Mouse (Mus musculus) megakaryocyte-erythroid progenitor cell, adult 5-6 weeks (primary cell): Measurements from ENCODE around the gene Aebp1. TPM values are rescaled to one million over a fixed set of nuclear protein-coding genes. Genes with fewer than 3 reads are reported as not detected.
"Not testable (repeated sequence)": the region's sequence is repeated elsewhere in the genome, so short reads cannot be mapped to it uniquely, and the experiment has no call there.

ENCODE experiments used
- ATAC-seq: replicated peaks from 2 replicates; pipeline ENCODE4 v1.8.0; 2016; ENCODE audit warnings: mild to moderate bottlenecking, inconsistent platforms; ENCODE audit not compliant: severe bottlenecking, poor library complexity, low FRiP score, low TSS enrichment
- total RNA-seq, 2 experiments: library from RNA; stranded (forward) in 1 of 2; stranded (reverse) in 1 of 2; fragments of 200-1000, 215-1000 nt in 1 of 2; fragments of >200 nt in 1 of 2; fragmentation: Nextera tagmentation in 1 of 2; gene quantifications; 2 replicates each; pipeline ENCODE4 v1.2.3; 2014 to 2017

Gene Aebp1
- total RNA-seq, 2 experiments from 2014 or later: not detected

- ATAC-seq: no peak
These were observed 25.5 kb downstream of the Aebp1 start for GRCm38 (mm10) chr11:5887250-5887649.

GRCm38 (mm10) chr11:5888563-5888962 lies 26.8 kb downstream of the Aebp1 start:
- ATAC-seq: not testable (repeated sequence)

GRCm38 (mm10) chr11:5892151-5892591 lies 30.4 kb downstream of the Aebp1 start:
- ATAC-seq: no peak

DNA sequence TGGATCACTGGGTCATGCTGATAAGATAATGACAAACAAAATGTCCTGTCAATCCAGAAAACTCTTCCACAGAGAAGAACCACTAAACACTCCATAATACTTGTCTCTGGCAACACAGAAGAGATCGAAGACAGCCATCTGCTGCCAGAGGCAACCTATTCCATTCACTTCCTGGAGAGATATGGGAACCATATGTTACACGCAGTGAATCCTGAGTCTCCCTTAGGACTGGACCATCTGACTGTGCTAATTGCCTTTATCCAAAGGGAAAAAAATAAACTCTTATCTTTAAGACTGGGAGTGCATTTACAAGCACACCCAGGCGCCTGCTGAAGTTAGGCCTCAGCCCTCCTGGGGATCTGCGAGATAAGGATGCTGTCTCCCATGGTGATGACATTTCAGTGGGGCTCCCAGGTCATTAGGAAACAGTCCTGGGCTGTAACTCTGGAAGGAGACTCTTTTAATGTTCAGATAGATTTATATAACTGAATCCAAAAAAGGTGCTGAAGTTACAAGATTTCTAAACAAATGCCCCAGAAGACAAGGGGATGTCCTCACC lies 31.1 kb downstream of the Aebp1 start:
- no peak for ATAC-seq

DNA sequence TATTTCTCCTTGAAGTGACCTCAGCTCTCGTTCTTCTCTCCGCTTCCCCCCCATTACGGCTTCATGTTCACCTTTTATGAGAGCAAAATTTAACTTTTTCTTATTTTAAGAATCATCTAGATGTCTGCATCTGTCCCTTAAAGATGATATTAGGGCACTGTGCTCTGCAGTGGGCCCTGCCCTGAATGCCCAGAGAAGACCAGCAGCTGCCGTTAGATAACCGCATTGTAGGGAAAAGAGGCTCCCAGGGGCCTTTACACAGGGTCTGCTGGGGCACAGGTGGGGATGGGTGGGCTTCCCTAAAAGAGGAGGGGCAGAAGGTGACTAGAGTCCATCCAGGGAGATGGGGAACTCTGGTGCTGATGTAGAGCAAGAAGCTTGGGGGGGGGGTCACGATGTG lies 32.1 kb downstream of the Aebp1 start:
- ATAC-seq: no peak

DNA sequence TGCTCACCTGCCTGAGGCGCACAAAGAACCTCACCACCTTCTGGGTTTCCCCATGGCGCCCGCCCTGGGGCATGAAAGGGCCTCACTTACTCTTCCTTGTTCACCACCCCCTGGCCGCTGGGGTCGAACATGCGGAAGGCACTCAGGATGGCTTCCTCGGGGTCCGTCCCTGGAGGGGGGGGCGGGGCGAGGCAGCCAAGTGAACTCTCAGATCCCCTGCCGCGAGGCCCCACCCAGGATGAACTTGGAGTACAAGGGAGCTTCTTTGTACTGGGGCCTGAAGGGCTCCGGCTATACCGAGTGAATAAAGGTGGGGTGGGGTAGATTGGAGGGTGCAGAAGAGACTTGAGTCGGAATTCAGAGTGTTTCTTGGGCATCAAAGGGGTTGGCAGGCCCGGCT lies 35.5 kb downstream of the Aebp1 start:
- no peak for ATAC-seq

DNA sequence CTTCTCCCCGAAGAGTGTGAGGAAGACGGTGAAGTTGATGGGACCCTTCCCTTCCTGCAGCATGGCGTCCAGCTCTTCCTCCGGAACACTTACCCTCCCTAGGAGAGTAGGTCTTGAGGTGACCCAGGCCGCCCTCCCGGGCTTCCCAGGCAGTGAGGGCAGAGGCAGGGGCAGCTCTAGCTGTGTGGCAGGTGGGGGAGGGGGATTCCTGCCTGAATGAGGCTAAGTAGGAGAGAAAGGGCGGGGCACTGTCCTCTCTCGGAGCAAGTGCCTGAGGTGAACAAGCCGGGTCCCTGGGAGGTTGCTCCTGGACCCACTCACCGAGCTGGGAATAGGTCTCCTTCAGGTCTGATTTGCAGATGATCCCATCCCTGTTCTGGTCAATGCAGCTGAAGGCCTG lies 36.1 kb downstream of the Aebp1 start:
- ATAC-seq: no peak

DNA sequence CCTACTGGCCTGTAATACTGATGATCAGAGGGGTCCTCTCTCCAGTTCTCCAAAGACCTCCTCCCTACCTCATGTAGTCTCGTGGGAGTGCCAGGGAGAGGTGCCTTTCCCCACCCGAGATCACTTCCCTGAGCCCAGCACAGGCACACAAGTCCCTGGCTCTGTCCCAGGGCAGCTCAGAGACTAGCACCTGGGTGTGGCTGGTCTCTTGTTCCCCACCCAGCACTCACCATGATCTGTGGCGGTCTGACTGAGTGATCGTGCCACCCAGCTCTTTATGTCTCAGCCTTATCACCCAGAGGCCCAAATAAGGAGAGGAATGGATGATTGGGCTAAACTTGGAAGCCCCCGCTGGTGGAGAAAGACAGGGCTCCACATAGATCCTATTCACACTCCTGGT lies 36.8 kb downstream of the Aebp1 start, which contains the start of gene Myl7:
Myl7 (minus strand) TSS at position 252 of the 400 bp plus-strand sequence.
- ATAC-seq: peak; percentile 74

DNA sequence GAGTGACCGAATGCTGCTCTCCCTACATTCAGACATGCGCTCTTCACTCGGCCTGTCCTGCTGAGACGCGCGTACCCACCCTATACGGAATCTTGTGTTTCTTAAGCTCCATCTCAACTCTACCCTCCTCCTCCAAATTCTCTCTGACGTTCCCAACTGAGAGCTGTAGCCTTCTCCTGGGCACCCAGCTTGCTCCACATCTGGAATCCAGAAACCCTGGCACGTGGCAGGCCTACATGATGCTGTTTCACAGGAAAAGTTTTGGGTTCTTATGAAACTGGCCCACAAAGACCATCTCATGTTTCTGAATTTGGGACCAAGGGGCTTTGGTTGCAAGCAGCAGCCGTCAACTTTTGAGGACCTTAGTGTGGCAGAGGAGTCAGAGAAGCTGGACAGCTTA lies 37.5 kb downstream of the Aebp1 start:
- ATAC-seq: no peak

DNA sequence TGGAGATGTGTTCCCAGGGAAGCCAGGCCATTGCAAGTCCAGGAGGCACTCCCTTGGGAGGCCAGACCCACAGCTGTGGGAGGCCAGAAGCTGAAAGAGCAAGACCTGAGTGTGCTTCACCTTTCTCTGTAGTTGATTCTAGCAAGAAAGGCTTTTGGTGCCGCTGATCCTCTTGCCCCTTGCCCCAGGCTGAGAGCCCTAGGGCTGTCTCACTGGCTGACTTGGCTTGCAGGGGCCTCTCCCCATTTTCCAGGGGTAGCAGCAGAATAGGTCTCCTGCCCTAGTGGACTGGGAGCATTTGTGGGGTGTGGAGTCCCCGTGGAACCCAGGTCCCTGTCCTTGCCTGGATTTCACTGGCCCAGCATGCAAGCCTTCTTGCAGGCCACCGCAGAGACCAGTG lies 39.6 kb downstream of the Aebp1 start:
- no peak for ATAC-seq

DNA sequence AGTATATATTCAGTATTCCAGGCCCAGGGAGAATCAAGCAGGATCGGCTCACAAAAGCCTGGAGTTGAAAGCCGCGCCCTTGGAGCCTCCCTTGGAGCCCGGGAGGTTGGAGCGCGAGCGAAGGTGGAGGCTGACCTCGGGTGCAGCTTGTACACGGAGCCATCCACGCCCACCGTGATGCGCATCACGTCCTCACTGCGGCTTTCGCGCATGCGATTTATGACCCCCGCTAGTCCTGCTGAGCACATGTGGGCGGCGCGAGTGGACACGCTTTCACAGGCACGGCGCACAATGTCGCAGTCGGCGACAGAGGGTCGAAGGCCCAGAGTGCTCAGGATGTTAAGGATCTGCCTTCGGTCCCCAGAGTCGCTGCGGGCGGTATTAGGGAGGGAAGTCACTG lies 40.2 kb downstream of the Aebp1 start:
- ATAC-seq: no peak

- no peak for ATAC-seq
These were observed 40.6 kb downstream of the Aebp1 start for GRCm38 (mm10) chr11:5902390-5902789.

GRCm38 (mm10) chr11:5903844-5904243 lies 42.1 kb downstream of the Aebp1 start:
- no peak for ATAC-seq

GRCm38 (mm10) chr11:5904357-5904756 lies 42.6 kb downstream of the Aebp1 start:
- no peak for ATAC-seq

- no peak for ATAC-seq
These were observed 43.1 kb downstream of the Aebp1 start for GRCm38 (mm10) chr11:5904871-5905270.

DNA sequence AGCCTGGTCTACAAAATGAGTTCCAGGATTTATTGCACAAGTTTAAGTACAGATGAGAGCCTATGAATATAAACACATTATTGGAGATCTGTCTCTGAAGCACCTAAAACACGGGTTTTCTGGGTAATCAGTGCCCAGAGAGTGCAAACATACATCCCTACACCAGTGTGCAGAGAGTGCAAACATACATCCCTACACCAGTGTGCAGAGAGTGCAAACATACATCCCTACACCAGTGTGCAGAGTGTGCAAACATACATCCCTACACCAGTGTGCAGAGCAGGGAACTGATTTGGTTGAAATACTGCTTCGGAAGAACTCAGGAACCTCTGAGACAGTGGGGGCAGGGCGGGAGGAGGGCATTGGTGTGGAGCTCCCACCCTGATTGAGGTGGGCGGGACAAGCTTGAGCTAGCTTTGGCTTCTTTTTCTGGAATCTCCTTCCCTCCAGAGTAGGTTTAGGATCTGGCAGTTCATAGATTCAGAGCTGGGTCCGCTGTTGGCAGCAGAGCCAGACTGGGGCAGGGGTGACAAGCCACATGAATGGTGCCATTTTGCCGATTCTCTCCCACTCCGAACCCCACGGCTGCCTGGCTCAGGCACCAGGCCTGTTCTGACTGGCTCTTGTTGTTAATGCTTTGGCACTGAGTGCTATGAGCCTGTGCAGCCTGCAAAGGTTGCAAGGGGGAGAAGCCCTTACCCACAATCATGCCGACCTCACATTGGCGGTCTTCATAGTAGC lies 44.2 kb downstream of the Aebp1 start:
- no peak for ATAC-seq

DNA sequence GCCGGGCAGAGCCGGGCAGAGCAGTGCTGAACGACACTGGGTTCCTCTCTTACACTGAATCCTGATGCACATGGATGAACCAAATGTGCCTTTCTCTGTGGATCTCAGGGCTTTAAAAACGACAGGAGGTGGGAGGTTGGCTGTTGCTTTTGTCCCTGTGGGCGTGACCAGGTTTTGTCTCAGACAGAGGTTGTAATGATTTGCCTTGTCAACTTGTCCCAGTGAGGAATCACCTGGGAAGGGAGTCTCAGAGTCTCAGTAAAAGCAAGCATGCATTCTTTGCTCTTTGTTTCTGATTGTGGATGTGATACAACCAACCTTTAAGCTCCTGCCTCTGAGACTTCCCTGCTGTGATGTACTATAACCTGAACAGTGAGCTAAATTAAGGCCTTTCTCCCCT lies 45.3 kb downstream of the Aebp1 start:
- no peak for ATAC-seq

- ATAC-seq: no peak
These were observed 46.9 kb downstream of the Aebp1 start for GRCm38 (mm10) chr11:5908642-5909041.

- ATAC-seq: no peak; the same call in 1 of the 2 replicates
These were observed 50.9 kb downstream of the Aebp1 start for GRCm38 (mm10) chr11:5912635-5913034.

- ATAC-seq: no peak
These were observed 51.5 kb downstream of the Aebp1 start for GRCm38 (mm10) chr11:5913256-5913655.

- ATAC-seq: no peak
These were observed 52.2 kb downstream of the Aebp1 start for GRCm38 (mm10) chr11:5913936-5914335.
